Mouse (Mus musculus): ENCODE data around the gene Sms. TPM values are rescaled to one million over a fixed set of nuclear protein-coding genes. Genes with fewer than 3 reads are reported as not detected.

The Sms gene
- polyA plus RNA-seq, 1 experiment from 2014 or later: 56.6 TPM

DNA sequence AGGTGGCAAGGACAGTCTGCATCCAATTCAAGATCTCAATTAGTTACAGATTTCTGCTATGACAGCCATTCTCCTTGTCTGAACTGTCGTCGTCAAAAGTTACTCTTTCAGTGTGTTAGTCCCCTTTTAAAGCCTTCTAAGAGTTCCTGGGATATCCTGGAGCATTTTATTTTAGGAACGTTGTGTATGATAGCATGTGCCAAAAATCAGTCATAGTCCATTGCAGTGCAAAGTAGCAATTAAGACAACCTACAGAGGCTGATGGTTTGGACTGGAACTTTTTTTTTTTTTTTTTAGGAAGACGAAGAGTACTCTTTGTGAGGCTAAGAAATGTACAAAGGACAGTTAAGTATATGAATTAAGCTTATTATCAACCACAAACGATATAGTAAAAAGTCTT is 76.9 kb downstream of the Sms start, which contains the start of gene Phex:
Phex (minus strand) TSS at position 101 of the 400 bp plus-strand sequence.
- Histone ChIP-seq H3K9me3 (ENCODE audit: control insufficient read depth, low read length) (no peaks in the 10 kb centered on the region), H3K4me2 (ENCODE audit: low read length) (no peak within 1 kb of the TSS), H3K9ac (ENCODE audit: low read length) (no peak within 1 kb of the TSS), H3K36me3 (ENCODE audit: control insufficient read depth, insufficient read depth, low read length) (no peaks in the 10 kb centered on the region), H3K27ac (ENCODE audit: low read depth) (no peak within 1 kb of the TSS), H3K4me3 (ENCODE audit: low read depth, low read length) (no peak within 1 kb of the TSS), H3K4me1 (replicated peaks; ENCODE audit: control insufficient read depth, insufficient read depth, low read length) (no peaks in the 10 kb centered on the region), H3K27me3 (replicated peaks; ENCODE audit: control insufficient read depth, insufficient read depth, low read length) (no peaks in the 10 kb centered on the region)
- ATAC-seq (replicated peaks; ENCODE audit: low FRiP score, low TSS enrichment, low read depth) (no peak), DNase-seq (ENCODE audit: low spot score) (no peak)
- WGBS: 70% methylated on average over 5 of the region's 5 CpGs

DNA sequence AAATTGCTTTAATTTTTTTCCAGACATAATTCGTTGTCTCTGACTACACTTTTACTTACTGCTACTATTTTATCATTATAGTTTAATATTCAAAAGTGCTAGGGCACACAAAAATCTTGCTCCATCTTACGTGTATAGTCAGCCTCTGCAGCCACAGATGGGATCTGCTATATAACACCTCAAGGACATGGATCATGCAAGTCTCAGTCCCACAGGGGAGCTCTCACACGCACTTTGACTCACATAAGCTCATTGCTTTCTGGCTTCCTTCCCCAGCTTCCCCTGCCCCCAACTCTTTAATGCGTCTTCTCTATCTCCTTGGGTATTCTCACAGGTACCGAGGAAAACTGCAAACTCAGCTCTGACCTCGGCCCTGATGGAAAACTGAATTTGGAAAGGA is 87.2 kb downstream of the Sms start:
- H3K4me2 ChIP-seq (ENCODE audit: low read length): no peak overlapping the region
- 53% methylated on average over 6 of the region's 6 CpGs for WGBS
- DNase-seq (ENCODE audit: low spot score) (no peak), ATAC-seq (replicated peaks; ENCODE audit: low FRiP score, low TSS enrichment, low read depth) (no peak)
- H3K27ac ChIP-seq (ENCODE audit: low read depth): no peak overlapping the region
- H3K9me3 ChIP-seq (ENCODE audit: control insufficient read depth, low read length): no peaks in the 10 kb centered on the region
- H3K4me3 ChIP-seq (ENCODE audit: low read depth, low read length): no peak overlapping the region
- H3K36me3 ChIP-seq (ENCODE audit: control insufficient read depth, insufficient read depth, low read length): no peaks in the 10 kb centered on the region
- no peaks in the 10 kb centered on the region for H3K4me1 ChIP-seq (replicated peaks; ENCODE audit: control insufficient read depth, insufficient read depth, low read length)
- H3K27me3 ChIP-seq (replicated peaks; ENCODE audit: control insufficient read depth, insufficient read depth, low read length): no peaks in the 10 kb centered on the region
- H3K9ac ChIP-seq (ENCODE audit: low read length): no peak overlapping the region

Other genes with a start within 250 kb of the Sms start
- 0.08 and 0.22 TPM in 2 replicates for gene Phex, start 77.0 kb downstream of the Sms start, polyA plus RNA-seq (2014; fragmentation: Nextera tagmentation; extraction: Ambion mirVana)
- 3.6 and 4.3 TPM in 2 replicates for gene Yy2, start 76.7 kb upstream of the Sms start, polyA plus RNA-seq (2014; fragmentation: Nextera tagmentation; extraction: Ambion mirVana)
- 23.8 and 25.5 TPM in 2 replicates for gene Mbtps2, start 106.4 kb upstream of the Sms start, polyA plus RNA-seq (2014; fragmentation: Nextera tagmentation; extraction: Ambion mirVana)
- gene Smpx, start 206.6 kb upstream of the Sms start, polyA plus RNA-seq (2014; fragmentation: Nextera tagmentation; extraction: Ambion mirVana): 0.45 and 0.65 TPM in 2 replicates

Measured in intestine, embryonic 14.5 days (tissue).